Mouse (Mus musculus) cerebellum, adult 2 months (tissue): ENCODE measurements at regions not wholly inside any gene's neighbourhood (a gene's known extent, or its start where the extent isn't known, plus 50 kb on each side); places are given as distances from the start of the nearest gene placed in this dataset.

Experiments used
- CTCF ChIP-seq: fragments of 200-500 bp; IDR thresholded peaks from 2 replicates; pipeline ENCODE4 v1.5.1; 2011; ENCODE audit warnings: low read depth, mild to moderate bottlenecking, control low read depth, low read length, moderate library complexity, borderline replicate concordance; ENCODE audit not compliant: insufficient read depth
- POLR2A ChIP-seq: fragments of 200-500 bp; IDR thresholded peaks from 2 replicates; pipeline ENCODE4 v1.6.1; 2011; ENCODE audit warnings: low read length, control low read depth, borderline replicate concordance; ENCODE audit not compliant: insufficient read depth

DNA sequence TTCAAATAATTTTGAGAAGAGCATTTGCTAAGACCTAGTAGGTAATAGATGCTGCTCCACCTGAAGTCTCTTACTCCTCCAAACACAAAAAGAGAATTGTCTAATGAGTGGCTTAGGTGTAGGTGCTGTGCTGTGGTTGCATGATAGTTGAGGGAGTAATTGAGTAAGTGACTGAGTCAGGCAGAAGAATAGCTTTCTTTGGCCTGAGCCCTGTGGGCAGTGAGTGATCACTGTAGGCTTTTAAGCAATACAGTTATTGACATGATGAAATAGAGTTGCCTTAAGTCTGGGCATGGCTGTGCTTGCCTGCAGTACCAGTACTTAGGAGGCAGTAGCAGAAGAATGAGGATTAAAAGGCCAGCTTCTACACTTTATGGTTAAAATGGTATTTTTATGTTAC, 155.5 kb upstream of the Marcks start:
- TF ChIP-seq CTCF (no peak), POLR2A (no peak)
